Mouse (Mus musculus): ENCODE measurements at regions not wholly inside any gene's neighbourhood (a gene's known extent, or its start where the extent isn't known, plus 50 kb on each side); places are given as distances from the start of the nearest gene placed in this dataset.

- DNase-seq (ENCODE audit: low read depth, low spot score), result peak; percentile 48
- no peaks in the 10 kb centered on the region for H3K36me3 ChIP-seq (ENCODE audit: control insufficient read depth, insufficient read depth, low read length, poor library complexity, severe bottlenecking)
Observed at GRCm38 (mm10) chr17:52062096-52062665, 229.1 kb upstream of the Satb1 start.

GRCm38 (mm10) chr17:52036479-52036878 lies 203.4 kb upstream of the Satb1 start:
- no peaks in the 10 kb centered on the region for H3K27me3 ChIP-seq (ENCODE audit: control insufficient read depth, insufficient read depth, low read length, poor library complexity, severe bottlenecking)
- H3K36me3 ChIP-seq (ENCODE audit: control insufficient read depth, insufficient read depth, low read length, poor library complexity, severe bottlenecking), result no peaks in the 10 kb centered on the region
- no peak for DNase-seq (ENCODE audit: low read depth, low spot score)

More at GRCm38 (mm10) chr17:52062096-52062665, 229.1 kb upstream of the Satb1 start:
- no peaks in the 10 kb centered on the region for H3K27me3 ChIP-seq (ENCODE audit: control insufficient read depth, insufficient read depth, low read length, poor library complexity, severe bottlenecking)

- peak; percentile 17 for DNase-seq (ENCODE audit: low read depth, low spot score)
- H3K27me3 ChIP-seq (ENCODE audit: control insufficient read depth, insufficient read depth, low read length, poor library complexity, severe bottlenecking), result no peaks in the 10 kb centered on the region
- no peaks in the 10 kb centered on the region for H3K36me3 ChIP-seq (ENCODE audit: control insufficient read depth, insufficient read depth, low read length, poor library complexity, severe bottlenecking)
Observed at GRCm38 (mm10) chr17:52031079-52031478, 198.0 kb upstream of the Satb1 start.

GRCm38 (mm10) chr17:51986920-51987319 lies 153.8 kb upstream of the Satb1 start:
- Histone ChIP-seq H3K27me3 (ENCODE audit: control insufficient read depth, insufficient read depth, low read length, poor library complexity, severe bottlenecking) (no peaks in the 10 kb centered on the region), H3K36me3 (ENCODE audit: control insufficient read depth, insufficient read depth, low read length, poor library complexity, severe bottlenecking) (no peaks in the 10 kb centered on the region)
- no peak for DNase-seq (ENCODE audit: low read depth, low spot score)

GRCm38 (mm10) chr17:51986212-51986611 lies 153.1 kb upstream of the Satb1 start:
- DNase-seq (ENCODE audit: low read depth, low spot score), result no peak
- H3K27me3 ChIP-seq (ENCODE audit: control insufficient read depth, insufficient read depth, low read length, poor library complexity, severe bottlenecking), result no peaks in the 10 kb centered on the region

GRCm38 (mm10) chr17:51979126-51979525 lies 146.0 kb upstream of the Satb1 start:
- no peak for DNase-seq (ENCODE audit: low read depth, low spot score)
- Histone ChIP-seq H3K27me3 (ENCODE audit: control insufficient read depth, insufficient read depth, low read length, poor library complexity, severe bottlenecking) (no peaks in the 10 kb centered on the region), H3K36me3 (ENCODE audit: control insufficient read depth, insufficient read depth, low read length, poor library complexity, severe bottlenecking) (no peaks in the 10 kb centered on the region)

More at GRCm38 (mm10) chr17:51986212-51986611, 153.1 kb upstream of the Satb1 start:
- no peaks in the 10 kb centered on the region for H3K36me3 ChIP-seq (ENCODE audit: control insufficient read depth, insufficient read depth, low read length, poor library complexity, severe bottlenecking)

GRCm38 (mm10) chr17:51971444-51971843 lies 138.4 kb upstream of the Satb1 start:
- Histone ChIP-seq H3K27me3 (ENCODE audit: control insufficient read depth, insufficient read depth, low read length, poor library complexity, severe bottlenecking) (no peaks in the 10 kb centered on the region), H3K36me3 (ENCODE audit: control insufficient read depth, insufficient read depth, low read length, poor library complexity, severe bottlenecking) (no peaks in the 10 kb centered on the region)
- DNase-seq (ENCODE audit: low read depth, low spot score), result peak; percentile 60

- no peak for DNase-seq (ENCODE audit: low read depth, low spot score)
Observed at GRCm38 (mm10) chr17:51966573-51967284, 133.6 kb upstream of the Satb1 start.

GRCm38 (mm10) chr17:51962529-51963110 lies 129.5 kb upstream of the Satb1 start:
- Histone ChIP-seq H3K36me3 (ENCODE audit: control insufficient read depth, insufficient read depth, low read length, poor library complexity, severe bottlenecking) (no peaks in the 10 kb centered on the region), H3K27me3 (ENCODE audit: control insufficient read depth, insufficient read depth, low read length, poor library complexity, severe bottlenecking) (no peaks in the 10 kb centered on the region)
- DNase-seq (ENCODE audit: low read depth, low spot score), result no peak

More at GRCm38 (mm10) chr17:51966573-51967284, 133.6 kb upstream of the Satb1 start:
- Histone ChIP-seq H3K36me3 (ENCODE audit: control insufficient read depth, insufficient read depth, low read length, poor library complexity, severe bottlenecking) (no peaks in the 10 kb centered on the region), H3K27me3 (ENCODE audit: control insufficient read depth, insufficient read depth, low read length, poor library complexity, severe bottlenecking) (no peaks in the 10 kb centered on the region)

- H3K36me3 ChIP-seq (ENCODE audit: control insufficient read depth, insufficient read depth, low read length, poor library complexity, severe bottlenecking), result no peaks in the 10 kb centered on the region
- no peaks in the 10 kb centered on the region for H3K27me3 ChIP-seq (ENCODE audit: control insufficient read depth, insufficient read depth, low read length, poor library complexity, severe bottlenecking)
- no peak for DNase-seq (ENCODE audit: low read depth, low spot score)
Observed at GRCm38 (mm10) chr17:51961337-51961736, 128.2 kb upstream of the Satb1 start.

- Histone ChIP-seq H3K36me3 (ENCODE audit: control insufficient read depth, insufficient read depth, low read length, poor library complexity, severe bottlenecking) (no peaks in the 10 kb centered on the region), H3K27me3 (ENCODE audit: control insufficient read depth, insufficient read depth, low read length, poor library complexity, severe bottlenecking) (no peaks in the 10 kb centered on the region)
- no peak for DNase-seq (ENCODE audit: low read depth, low spot score)
Observed at GRCm38 (mm10) chr17:51956275-51956674, 123.2 kb upstream of the Satb1 start.

GRCm38 (mm10) chr17:51937707-51938106 lies 104.6 kb upstream of the Satb1 start:
- no peak for DNase-seq (ENCODE audit: low read depth, low spot score)
- Histone ChIP-seq H3K36me3 (ENCODE audit: control insufficient read depth, insufficient read depth, low read length, poor library complexity, severe bottlenecking) (no peaks in the 10 kb centered on the region), H3K27me3 (ENCODE audit: control insufficient read depth, insufficient read depth, low read length, poor library complexity, severe bottlenecking) (no peaks in the 10 kb centered on the region)

- no peaks in the 10 kb centered on the region for H3K36me3 ChIP-seq (ENCODE audit: control insufficient read depth, insufficient read depth, low read length, poor library complexity, severe bottlenecking)
- H3K27me3 ChIP-seq (ENCODE audit: control insufficient read depth, insufficient read depth, low read length, poor library complexity, severe bottlenecking), result no peaks in the 10 kb centered on the region
- no peak for DNase-seq (ENCODE audit: low read depth, low spot score)
Observed at GRCm38 (mm10) chr17:51936071-51936470, 103.0 kb upstream of the Satb1 start.

GRCm38 (mm10) chr17:51926392-51926791 lies 93.3 kb upstream of the Satb1 start:
- Histone ChIP-seq H3K36me3 (ENCODE audit: control insufficient read depth, insufficient read depth, low read length, poor library complexity, severe bottlenecking) (no peaks in the 10 kb centered on the region), H3K27me3 (ENCODE audit: control insufficient read depth, insufficient read depth, low read length, poor library complexity, severe bottlenecking) (no peaks in the 10 kb centered on the region)
- peak; percentile 42 for DNase-seq (ENCODE audit: low read depth, low spot score)

- no peak for DNase-seq (ENCODE audit: low read depth, low spot score)
- no peaks in the 10 kb centered on the region for H3K36me3 ChIP-seq (ENCODE audit: control insufficient read depth, insufficient read depth, low read length, poor library complexity, severe bottlenecking)
Observed at GRCm38 (mm10) chr17:51907031-51907430, 73.9 kb upstream of the Satb1 start.

More at GRCm38 (mm10) chr17:51907031-51907430, 73.9 kb upstream of the Satb1 start:
- H3K27me3 ChIP-seq (ENCODE audit: control insufficient read depth, insufficient read depth, low read length, poor library complexity, severe bottlenecking), result no peaks in the 10 kb centered on the region

Measured in splenic B cell, adult 2 months (primary cell).